Mouse (Mus musculus) left cerebral cortex, postnatal 4 days (tissue): ENCODE results near the gene Col4a2. TPM values are rescaled to one million over a fixed set of nuclear protein-coding genes. Genes with fewer than 3 reads are reported as not detected.
"Not testable (repeated sequence)": the region's sequence is repeated elsewhere in the genome, so short reads cannot be mapped to it uniquely, and the experiment has no call there.

ENCODE experiments used
- DNase-seq: peaks from one replicate; pipeline ENCODE4 v3.0.0-alpha.2; 2022
- intact Hi-C: fragments of 180-260 bp; cut with DNase I; formaldehyde crosslinking; loops from one replicate; pipeline ENCODE4 v1.15.1; 2025
- total RNA-seq, 2 experiments: library from RNA; stranded (reverse); gene quantifications; 2 replicates each; pipeline ENCODE4 v1.2.3; 2021

Gene Col4a2
- total RNA-seq, 2 experiments from 2014 or later, result 97.2 to 98.2 TPM

DNA sequence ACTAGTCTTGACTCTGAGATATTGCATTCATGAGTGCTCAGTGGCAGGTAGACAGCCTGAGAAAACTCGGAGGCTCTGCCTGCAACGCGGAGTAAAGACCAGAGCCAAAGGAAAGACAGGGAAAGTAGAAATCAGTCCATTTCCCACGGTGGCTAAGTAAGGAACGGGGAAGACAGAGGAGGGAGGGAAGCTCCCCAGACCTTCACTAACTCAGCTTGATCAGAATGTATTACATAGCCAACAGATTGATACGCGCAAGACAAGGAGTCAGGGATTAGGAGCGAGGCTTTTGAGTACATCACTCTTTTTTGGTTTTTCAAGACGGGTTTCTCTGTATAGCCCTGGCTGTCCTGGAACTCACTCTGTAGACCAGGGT, 164.6 kb downstream of the Col4a2 start:
- intact Hi-C loops, result no loop called here
- no peak for DNase-seq

GRCm38 (mm10) chr8:11477811-11478761, 165.5 kb downstream of the Col4a2 start, which contains the start of gene Rab20:
Gene Rab20 (minus strand): TSS chr8:11478710.
- intact Hi-C loops, result no loop called here
- peak; percentile 60 for DNase-seq

- DNase-seq, result no peak
- intact Hi-C loops, result no loop called here
Observed at GRCm38 (mm10) chr8:11478807-11479527, 166.4 kb downstream of the Col4a2 start.

- no peak for DNase-seq
- intact Hi-C loops, result no loop called here
Observed at GRCm38 (mm10) chr8:11479591-11479990, 167.0 kb downstream of the Col4a2 start.

DNA sequence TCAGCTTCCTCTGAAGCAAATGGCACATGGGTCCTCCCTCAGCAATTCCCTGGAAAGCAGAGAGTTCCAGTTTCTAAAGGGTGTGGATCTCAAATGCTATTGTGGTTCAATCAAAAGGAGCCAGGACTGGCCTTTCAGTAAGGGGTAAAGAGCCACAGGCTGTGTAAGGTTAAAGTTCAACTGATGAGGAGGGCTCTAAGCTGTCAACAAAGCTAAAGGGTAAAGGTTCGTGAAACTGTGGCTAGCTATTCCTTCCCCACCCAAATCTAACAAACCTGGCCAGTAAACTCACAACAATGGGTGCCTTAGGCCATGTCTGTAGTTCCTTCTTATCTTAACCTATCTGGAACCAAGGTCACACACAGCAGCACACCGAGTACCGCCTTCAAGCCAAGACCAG, 169.3 kb downstream of the Col4a2 start:
- intact Hi-C loops, result loop anchor here (5.0 to 10.0 kb wide), 2 partner anchors 57 to 235 kb away; no protein-coding TSS in a partner anchor

DNA sequence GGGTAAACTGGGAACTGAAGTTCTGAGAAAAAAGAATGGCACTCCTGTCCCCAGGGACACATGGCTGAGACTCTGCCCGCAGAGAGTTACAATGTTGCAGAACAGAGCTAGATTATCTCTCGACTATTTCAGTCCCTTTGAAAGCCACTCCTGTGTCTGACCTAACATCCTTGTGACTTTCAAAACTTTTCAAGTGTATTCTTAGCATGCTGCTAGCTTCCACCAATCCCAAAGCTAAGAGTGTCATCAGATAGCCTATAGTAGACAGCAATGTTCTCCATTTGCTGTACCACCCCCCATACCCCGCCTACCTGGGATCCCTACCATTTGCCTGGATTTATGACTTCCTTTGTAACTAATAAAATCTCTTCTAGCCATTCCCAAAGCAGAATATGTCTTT, 169.9 kb downstream of the Col4a2 start:
- intact Hi-C loops, result loop anchor here (5.0 to 10.0 kb wide), 2 partner anchors 58 to 235 kb away; no protein-coding TSS in a partner anchor

More for the DNA sequence above, 169.3 kb downstream of the Col4a2 start:
- DNase-seq, result no peak

GRCm38 (mm10) chr8:11486142-11486541, 173.5 kb downstream of the Col4a2 start:
- intact Hi-C loops, result loop anchor here (10.0 kb wide), 1 partner anchor 61 kb away; no protein-coding TSS in a partner anchor
- DNase-seq, result peak; percentile 76

More for the DNA sequence above, 169.9 kb downstream of the Col4a2 start:
- DNase-seq, result no peak

- intact Hi-C loops, result loop anchor here (10.0 kb wide), 1 partner anchor 62 kb away; no protein-coding TSS in a partner anchor
Observed at GRCm38 (mm10) chr8:11487229-11487628, 174.6 kb downstream of the Col4a2 start.

GRCm38 (mm10) chr8:11492340-11492739, 179.7 kb downstream of the Col4a2 start:
- DNase-seq, intact Hi-C loops: not testable (repeated sequence)

More at GRCm38 (mm10) chr8:11487229-11487628, 174.6 kb downstream of the Col4a2 start:
- no peak for DNase-seq

DNA sequence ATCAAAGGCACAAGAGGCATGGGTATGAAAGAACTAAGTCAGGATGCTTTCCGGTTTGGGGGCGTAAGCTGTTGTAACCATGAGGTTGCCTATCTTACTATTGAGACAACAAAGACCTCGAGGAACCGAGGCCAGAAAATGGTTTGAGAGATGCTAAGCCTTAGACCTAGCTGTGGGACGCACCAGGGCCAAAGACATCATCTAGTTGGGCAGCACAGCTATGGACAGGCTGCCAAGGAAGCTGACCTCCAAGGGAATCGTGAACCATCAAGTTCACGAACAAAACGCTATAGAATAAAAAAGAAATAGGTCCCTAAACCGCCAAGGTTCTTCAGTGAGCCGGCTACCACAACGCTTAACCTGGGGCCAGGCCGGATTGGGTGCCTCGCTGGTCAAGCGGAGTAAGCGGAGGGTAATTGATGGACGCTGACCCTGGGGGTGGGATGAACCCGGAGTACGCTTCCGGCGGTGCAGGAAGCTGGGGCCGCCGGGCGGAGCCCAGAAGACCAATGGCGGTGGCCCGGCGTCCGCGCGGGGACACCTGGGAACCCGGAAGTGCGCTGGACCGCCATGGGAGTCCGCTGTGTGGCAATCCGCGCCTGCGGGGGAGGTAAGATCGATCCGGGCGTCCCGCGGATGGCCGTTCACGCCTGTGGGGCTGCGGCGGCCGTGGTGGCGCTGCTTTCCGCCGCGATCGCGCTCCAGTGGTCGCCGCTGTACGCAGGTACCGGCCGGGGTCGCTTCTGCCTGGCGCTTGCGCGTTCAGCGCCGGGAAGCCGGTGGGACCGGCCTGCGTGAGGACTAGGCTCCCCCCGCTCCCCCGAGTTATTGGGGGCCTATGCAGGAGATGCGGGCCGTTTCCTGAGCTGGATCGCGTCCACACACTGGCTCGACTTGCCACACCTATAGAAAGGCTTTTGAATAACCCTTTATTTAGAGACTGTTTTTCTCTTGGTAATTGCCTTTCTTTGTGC, 184.7 kb downstream of the Col4a2 start, which contains the start of gene Naxd:
Gene Naxd, plus strand, starts transcription at position 490 of the 974 bp plus-strand sequence.
- intact Hi-C loops, result no loop called here
- DNase-seq, result peak; percentile 91

DNA sequence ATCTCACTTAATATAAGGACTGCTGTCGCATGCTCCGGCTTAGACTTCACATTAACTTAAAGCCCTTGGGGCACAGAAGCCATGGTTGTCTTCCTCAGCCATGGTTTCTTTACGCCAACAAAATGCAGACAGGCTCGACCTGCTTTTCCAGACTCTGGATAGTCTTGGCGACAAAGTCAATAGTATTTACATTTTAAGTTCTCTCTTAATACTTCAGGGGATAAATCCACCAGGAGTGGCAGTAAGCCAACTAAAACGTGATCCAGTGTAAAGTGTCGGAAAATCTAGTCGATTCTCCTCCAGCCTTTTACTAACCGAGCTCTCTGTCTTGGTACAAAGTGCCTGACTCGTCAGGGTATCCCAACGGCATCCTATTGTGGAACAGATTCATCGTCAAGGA, 185.7 kb downstream of the Col4a2 start:
- DNase-seq, result no peak
- intact Hi-C loops, result no loop called here

Other genes starting within 250 kb of the Col4a2 start
- 100 to 1,000 TPM; 142 TPM for gene Col4a1, start within 50 bp of the Col4a2 start, total RNA-seq
- under 1 TPM; 0.34 to 0.36 TPM for gene Rab20, start 165.9 kb downstream of the Col4a2 start, total RNA-seq
- gene Naxd, start 184.7 kb downstream of the Col4a2 start, total RNA-seq, result 10 to 100 TPM; 62.9 to 68.7 TPM
- 10 to 100 TPM; 33.4 to 37.2 TPM for gene Cars2, start 238.0 kb downstream of the Col4a2 start, total RNA-seq
- 10 to 100 TPM; 61.3 to 65.7 TPM for gene Ing1, start 242.8 kb downstream of the Col4a2 start, total RNA-seq